Mouse (Mus musculus) cortical plate, adult 2 months (tissue): ENCODE data around the gene Bcl7c.

Experiments used
- CTCF ChIP-seq: fragments of 200-500 bp; IDR thresholded peaks from 2 replicates; pipeline ENCODE4 v1.5.1; 2011; ENCODE audit warnings: mild to moderate bottlenecking, control low read depth, low read length; ENCODE audit not compliant: insufficient read depth; ENCODE audit errors: extremely low read depth
- POLR2A ChIP-seq: fragments of 200-500 bp; IDR thresholded peaks from 2 replicates; pipeline ENCODE4 v1.6.1; 2011; ENCODE audit warnings: mild to moderate bottlenecking, low read length, control low read depth; ENCODE audit not compliant: insufficient read depth; ENCODE audit errors: extremely low read depth

GRCm38 (mm10) chr7:127709261-127709979 lies 687 bp upstream of the Bcl7c start:
- TF ChIP-seq POLR2A (no peak), CTCF (no peak)
